23 mouse cellular contexts compared by ENCODE assay signal in the genomic region with DNA sequence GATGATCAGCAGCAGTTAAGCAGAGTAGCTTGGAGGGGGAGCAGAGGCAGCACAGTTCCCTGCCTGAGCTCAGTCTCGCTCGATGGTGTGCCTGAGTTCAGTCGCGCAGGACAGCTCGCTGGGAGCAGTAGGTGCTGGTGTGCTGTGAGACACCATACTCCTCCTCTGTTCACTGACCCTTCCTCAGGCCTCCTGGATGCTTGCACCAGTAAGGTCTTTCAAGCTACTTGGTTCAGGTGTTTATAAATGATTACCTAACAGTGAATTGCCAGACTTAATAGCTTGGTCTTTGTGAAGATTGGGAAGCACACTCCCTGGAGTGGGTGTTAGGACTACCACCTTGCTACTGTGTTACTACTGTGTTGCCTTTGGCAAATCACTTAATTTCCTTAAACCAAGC.
"Had no signal": no experiment of that assay in that cellular context is flagged by ENCODE, and none has a peak within 500 bp of the region (broad histone marks: within the 10 kb centered on the region; RNA-seq: fewer than 3 reads in every experiment).

No protein-coding gene starts in this region.

- H3K4me1 ChIP-seq: hindbrain, embryonic 15.5 days; liver, embryonic 15.5 days had no signal

- H3K36me3 ChIP-seq: heart, embryonic 15.5 days; limb, embryonic 10.5 days; limb, embryonic 12.5 days; liver, embryonic 13.5 days; liver, embryonic 15.5 days had no signal

- H3K27me3 ChIP-seq: heart, embryonic 13.5 days; heart, embryonic 15.5 days; hindbrain, embryonic 13.5 days; hindbrain, embryonic 15.5 days; limb, embryonic 12.5 days; liver, embryonic 13.5 days; liver, embryonic 15.5 days had no signal

- H3K9ac ChIP-seq: forebrain, postnatal 0 days; heart, embryonic 13.5 days; heart, embryonic 15.5 days; hindbrain, embryonic 13.5 days; hindbrain, embryonic 15.5 days; limb, embryonic 12.5 days; liver, embryonic 13.5 days; liver, embryonic 15.5 days; liver, postnatal 0 days had no signal

- H3K4me3 ChIP-seq: heart, adult 2 months; heart, embryonic 13.5 days; heart, embryonic 15.5 days; hindbrain, embryonic 13.5 days; hindbrain, embryonic 15.5 days; layer of hippocampus, adult 2 months; left cerebral cortex, adult 2 months; limb, embryonic 10.5 days; limb, embryonic 12.5 days; liver, embryonic 13.5 days; liver, embryonic 15.5 days had no signal

- H3K9me3 ChIP-seq: heart, embryonic 13.5 days; heart, embryonic 15.5 days; hindbrain, embryonic 13.5 days; hindbrain, embryonic 15.5 days; limb, embryonic 10.5 days; limb, embryonic 12.5 days; liver, embryonic 13.5 days; liver, embryonic 15.5 days had no signal

- ATAC-seq: forebrain, postnatal 0 days; hindbrain, postnatal 0 days; intestine, embryonic 16.5 days; liver, postnatal 0 days had no signal

- H3K27ac ChIP-seq: heart, adult 2 months; heart, embryonic 13.5 days; heart, embryonic 15.5 days; hindbrain, embryonic 13.5 days; hindbrain, embryonic 15.5 days; hindbrain, postnatal 0 days; kidney, postnatal 0 days; layer of hippocampus, adult 2 months; left cerebral cortex, adult 2 months; limb, embryonic 10.5 days; limb, embryonic 12.5 days; liver, embryonic 13.5 days; liver, embryonic 15.5 days had no signal

- H3K4me2 ChIP-seq: heart, embryonic 11.5 days; heart, embryonic 13.5 days; heart, embryonic 15.5 days; hindbrain, embryonic 13.5 days; hindbrain, embryonic 15.5 days; limb, embryonic 12.5 days; liver, embryonic 11.5 days; liver, embryonic 13.5 days; liver, embryonic 15.5 days had no signal

- DNase-seq: forebrain, postnatal 0 days; gastrocnemius, postnatal 14 days; gastrocnemius, postnatal 36 days; heart, adult 2 months; heart, postnatal 14 days; heart, postnatal 36 days; liver; liver, embryonic 13.5 days; liver, postnatal 0 days had no signal
